Mouse (Mus musculus) left cerebral cortex, adult 6 months (tissue): ENCODE data around the gene Catsperz. TPM values are rescaled to one million over a fixed set of nuclear protein-coding genes. Genes with fewer than 3 reads are reported as not detected.

ENCODE experiments used
- long read RNA-seq, 2 experiments: library from polyadenylated mRNA; unstranded; transcript quantifications; one replicate each; pipeline ENCODE4 v2.0.0; 2019 to 2020
- polyA plus RNA-seq: library from polyadenylated mRNA; unstranded; fragments of <200 nt; fragmentation: Nextera tagmentation; gene quantifications from 2 replicates; pipeline ENCODE4 v1.2.3, GENCODE M21; 2021

Catsperz gene
- 7.9 and 8.4 TPM in 2 replicates for polyA plus RNA-seq
- long read RNA-seq, experiment 1, partial matches to known transcripts: 1 of 3 reads
- long read RNA-seq, experiment 1, other reads (novel, unspliced or antisense): 0 of 3 reads
- long read RNA-seq, experiment 2, partial matches to known transcripts: 0 of 4 reads
- long read RNA-seq, experiment 2, other reads (novel, unspliced or antisense): 0 of 4 reads

GRCm38 (mm10) chr19:6925307-6925573, at the start of gene Catsperz:
TSS of gene Catsperz (minus strand) at chr19:6925380.

DNA sequence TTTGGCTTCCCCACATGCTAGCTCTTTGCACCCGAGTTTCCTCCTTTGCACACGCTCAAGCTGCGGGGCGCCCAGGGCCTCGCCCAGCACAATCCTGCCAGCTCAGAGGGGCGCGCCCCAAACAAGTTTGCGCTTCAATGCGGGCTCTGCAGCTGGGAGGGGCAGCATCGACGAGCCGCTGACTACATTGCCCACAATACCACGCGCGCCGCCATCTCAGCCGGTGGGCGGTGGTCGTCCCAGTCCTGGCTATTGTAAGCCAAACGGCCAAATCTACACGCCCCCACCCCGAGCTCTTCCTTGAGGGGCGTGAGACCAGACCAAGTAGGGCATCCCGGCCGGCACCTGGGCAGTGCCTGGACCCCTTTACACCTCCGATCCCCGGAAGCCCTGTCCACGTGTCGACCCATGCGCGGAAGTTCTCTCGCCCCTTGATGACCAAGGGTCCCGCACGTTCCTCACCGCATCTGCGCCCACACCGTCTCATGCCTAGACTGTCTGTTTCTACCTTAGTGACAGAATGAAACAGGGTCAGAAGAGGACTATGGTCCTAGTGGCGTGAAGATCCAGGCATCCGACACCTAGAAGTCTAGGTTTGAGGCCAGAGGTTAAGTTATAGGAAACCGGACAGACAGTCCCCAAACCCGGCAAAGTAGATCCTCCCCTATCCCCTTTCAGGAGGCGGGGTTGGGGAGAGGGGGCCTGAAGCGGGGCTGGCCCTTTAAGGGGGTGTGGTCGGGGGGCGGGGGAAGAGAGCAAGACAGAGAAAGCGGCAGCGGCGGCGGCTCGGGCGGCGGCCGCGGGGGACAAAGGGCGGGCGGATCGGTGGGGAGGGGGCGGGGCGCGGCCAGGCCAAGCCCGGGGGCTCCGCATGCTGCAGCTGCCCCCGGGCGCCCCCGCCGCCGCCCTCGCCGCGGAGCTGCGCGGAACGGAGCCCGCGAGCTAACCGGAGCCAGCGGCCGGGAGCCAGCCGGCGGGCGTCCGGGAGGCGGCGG, 49.3 kb upstream of the Catsperz start, which contains the start of gene Ppp1r14b:
TSS of gene Ppp1r14b (plus strand) at position 758 of the 995 bp plus-strand sequence.

DNA sequence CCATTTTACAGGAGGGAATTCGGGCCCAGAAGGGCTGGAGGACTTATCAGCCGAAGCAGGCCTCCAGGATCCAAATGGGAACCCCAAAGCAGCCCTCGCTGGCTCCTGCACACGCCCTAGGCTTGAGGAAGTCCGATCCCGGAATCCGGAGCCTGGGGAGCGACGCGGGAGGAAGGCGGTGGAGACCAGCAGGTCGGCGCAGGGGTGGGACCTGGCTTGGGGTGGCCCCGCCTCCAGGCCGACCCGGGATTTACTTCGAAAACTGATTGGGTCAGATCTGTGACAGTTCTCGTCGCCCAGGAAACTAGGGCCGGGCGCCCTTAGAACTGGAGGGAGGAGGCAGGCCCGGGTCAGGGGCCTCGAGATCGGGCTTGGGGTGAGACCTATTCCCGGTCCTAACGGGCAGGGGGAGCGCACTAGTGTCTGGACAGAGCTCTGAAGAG, 17.1 kb upstream of the Catsperz start, which contains the start of gene Gpr137:
TSS of gene Gpr137 (minus strand) at position 232 of the 443 bp plus-strand sequence.

DNA sequence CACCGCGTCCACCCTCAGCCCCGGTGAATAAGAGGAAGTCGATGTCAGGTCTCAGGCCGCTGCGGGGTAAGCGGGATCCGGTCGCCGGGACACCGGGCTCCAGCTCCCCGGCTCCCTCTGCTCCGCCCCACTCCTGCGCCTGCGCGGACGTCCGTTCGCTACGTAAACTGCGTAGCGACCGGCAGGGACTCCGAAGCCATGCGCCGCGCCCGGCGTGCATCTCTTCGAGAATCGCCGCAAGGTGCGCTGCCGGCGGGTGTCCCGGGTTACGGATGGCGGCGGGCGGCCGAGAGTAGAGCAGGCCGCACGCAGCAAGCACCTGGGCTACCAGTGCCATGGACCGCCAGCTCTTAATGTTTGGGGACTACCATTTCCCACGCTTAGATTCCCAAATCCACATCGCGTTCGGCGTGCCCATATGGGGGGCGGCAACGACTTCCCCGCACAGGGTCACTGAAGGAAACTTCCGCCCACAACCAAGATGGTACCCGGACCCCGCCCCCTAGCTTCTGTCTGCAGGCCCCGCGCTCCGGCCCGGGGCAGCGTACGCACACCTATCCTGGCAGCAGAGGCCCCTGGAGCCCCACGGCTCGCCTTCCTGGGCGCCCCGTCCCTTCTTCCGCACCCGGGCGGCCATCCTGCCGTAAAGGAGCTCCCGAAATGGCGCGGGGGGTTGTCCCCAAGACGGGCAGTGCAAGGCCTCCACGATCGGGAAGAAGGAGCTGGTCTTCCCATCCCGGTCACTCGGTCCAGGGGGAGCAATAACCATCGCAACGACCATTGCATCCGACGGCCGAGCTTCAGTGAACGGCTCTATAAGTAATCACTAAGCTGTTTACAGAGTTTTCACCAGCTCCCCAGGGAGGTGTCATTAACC, 16.4 kb upstream of the Catsperz start, which contains the start of gene Bad:
TSS of gene Bad (plus strand) at position 490 of the 877 bp plus-strand sequence.

DNA sequence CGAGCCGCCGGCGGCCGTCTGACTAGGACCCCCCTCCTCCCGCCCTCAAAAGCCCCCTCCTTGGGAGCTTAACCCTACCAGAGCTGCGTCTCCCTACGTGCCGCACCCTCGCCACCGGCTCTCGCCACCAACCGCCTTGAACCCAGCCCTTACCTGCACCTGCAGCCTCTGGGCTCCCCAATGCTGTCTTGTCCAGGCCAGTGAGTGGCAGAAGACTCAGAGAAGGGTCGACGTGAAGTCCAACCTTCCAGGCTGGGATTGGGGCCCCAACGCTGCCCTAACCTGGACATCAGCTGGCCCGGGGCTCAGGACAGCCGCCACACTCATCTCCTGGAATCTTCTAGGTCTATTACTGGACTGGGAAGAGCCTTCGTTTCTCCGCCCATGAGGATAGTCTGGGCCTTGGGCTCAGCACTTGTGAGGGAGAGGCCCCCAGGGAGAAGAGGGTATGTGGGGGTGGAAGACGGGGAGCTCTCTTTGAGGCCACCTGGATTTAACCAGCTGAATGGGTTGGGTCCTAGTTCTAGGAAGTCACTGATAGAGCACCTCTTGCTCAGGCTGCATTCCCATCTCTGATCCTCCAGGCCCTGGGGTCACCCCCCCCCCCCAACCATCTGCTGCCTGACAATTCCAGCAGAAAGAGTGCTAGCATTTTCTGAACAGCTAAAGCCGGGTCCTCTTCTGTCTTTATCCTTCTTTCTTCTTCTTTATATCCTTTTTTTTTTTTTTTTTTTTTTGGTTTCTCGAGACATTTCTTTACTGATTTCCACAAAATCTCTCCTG, 9.2 kb upstream of the Catsperz start, which contains the start of gene Kcnk4:
TSS of gene Kcnk4 (minus strand) at position 321 of the 783 bp plus-strand sequence.

GRCm38 (mm10) chr19:6921647-6922567, 3.3 kb downstream of the Catsperz start, which contains the start of gene Esrra:
TSS of gene Esrra (minus strand) at chr19:6921813.

GRCm38 (mm10) chr19:6909507-6910289, 15.5 kb downstream of the Catsperz start, which contains the start of the genes Trmt112 and Prdx5:
TSS of gene Trmt112 (plus strand) at chr19:6909698.
TSS of gene Prdx5 (minus strand) at chr19:6910106.

Other genes starting within 250 kb of the Catsperz start
- gene Rps6ka4, start 84.7 kb downstream of the Catsperz start, polyA plus RNA-seq: 29.2 and 33.4 TPM in 2 replicates
- gene Ccdc88b, start 67.2 kb downstream of the Catsperz start, polyA plus RNA-seq: 0.15 and 0.80 TPM in 2 replicates
- 130 and 131 TPM in 2 replicates for gene Trmt112, start 15.7 kb downstream of the Catsperz start, polyA plus RNA-seq
- 727 and 767 TPM in 2 replicates for gene Prdx5, start 15.3 kb downstream of the Catsperz start, polyA plus RNA-seq
- 4.4 and 13.7 TPM in 2 replicates for gene Esrra, start 3.6 kb downstream of the Catsperz start, polyA plus RNA-seq
- gene Kcnk4, start 9.1 kb upstream of the Catsperz start, polyA plus RNA-seq: 22.0 and 22.1 TPM in 2 replicates
- 53.8 and 57.4 TPM in 2 replicates for gene Bad, start 16.5 kb upstream of the Catsperz start, polyA plus RNA-seq
- gene Gpr137, start 17.1 kb upstream of the Catsperz start, polyA plus RNA-seq: 24.4 and 24.9 TPM in 2 replicates
- gene Ppp1r14b, start 49.6 kb upstream of the Catsperz start, polyA plus RNA-seq: 13.6 and 46.9 TPM in 2 replicates
- 8.0 and 8.2 TPM in 2 replicates for gene Plcb3, start 51.1 kb upstream of the Catsperz start, polyA plus RNA-seq
- gene Fkbp2, start 55.1 kb upstream of the Catsperz start, polyA plus RNA-seq: 326 and 333 TPM in 2 replicates
- gene Vegfb, start 62.3 kb upstream of the Catsperz start, polyA plus RNA-seq: 77.5 and 150 TPM in 2 replicates
- 24.3 and 28.0 TPM in 2 replicates for gene Dnajc4, start 67.2 kb upstream of the Catsperz start, polyA plus RNA-seq
- 15.8 and 19.0 TPM in 2 replicates for gene Nudt22, start 70.7 kb upstream of the Catsperz start, polyA plus RNA-seq
- 22.6 and 27.5 TPM in 2 replicates for gene Trpt1, start 70.8 kb upstream of the Catsperz start, polyA plus RNA-seq
- 2.9 and 4.8 TPM in 2 replicates for gene Fermt3, start 94.1 kb upstream of the Catsperz start, polyA plus RNA-seq
- 109 and 125 TPM in 2 replicates for gene Stip1, start 114.6 kb upstream of the Catsperz start, polyA plus RNA-seq
- 1.6 and 22.1 TPM in 2 replicates for gene Macrod1, start 131.4 kb upstream of the Catsperz start, polyA plus RNA-seq
- 5.4 and 6.6 TPM in 2 replicates for gene Flrt1, start 180.3 kb upstream of the Catsperz start, polyA plus RNA-seq